Mouse (Mus musculus) v-Abl transformed pro-B cells (cell line): ENCODE data around the gene Agpat4.
"Not testable (repeated sequence)": the region's sequence is repeated elsewhere in the genome, so short reads cannot be mapped to it uniquely, and the experiment has no call there.

ENCODE experiments used
- in situ Hi-C, 2 experiments: fragments of 400-800 bp; cut with MboI; formaldehyde crosslinking; loops; one replicate each; pipeline ENCODE4 v1.15.1; 2025; ENCODE audit not compliant: unreplicated experiment in 2 of 2

Gene Agpat4

GRCm38 (mm10) chr17:12212341-12212740, 93.8 kb downstream of the Agpat4 start:
- in situ Hi-C loops = loop anchor here (5.0 kb wide), 5 partner anchors 50 to 175 kb away; no protein-coding TSS in a partner anchor

- in situ Hi-C loops = loop anchor here (5.0 kb wide), 5 partner anchors 51 to 176 kb away; no protein-coding TSS in a partner anchor
Observed at GRCm38 (mm10) chr17:12213430-12213829, 94.9 kb downstream of the Agpat4 start.

GRCm38 (mm10) chr17:12216224-12216623, 97.7 kb downstream of the Agpat4 start:
- in situ Hi-C loops = no loop called here

GRCm38 (mm10) chr17:12221926-12222325, 103.4 kb downstream of the Agpat4 start:
- in situ Hi-C loops = no loop called here

- in situ Hi-C loops = no loop called here
Observed at GRCm38 (mm10) chr17:12223682-12224081, 105.2 kb downstream of the Agpat4 start.

GRCm38 (mm10) chr17:12224145-12224544, 105.6 kb downstream of the Agpat4 start:
- in situ Hi-C loops = no loop called here

- in situ Hi-C loops = not testable (repeated sequence)
Observed at GRCm38 (mm10) chr17:12224551-12224950, 106.0 kb downstream of the Agpat4 start.

GRCm38 (mm10) chr17:12225227-12225626, 106.7 kb downstream of the Agpat4 start:
- in situ Hi-C loops = loop anchor here in 1 of 2 experiments (25.0 kb wide), 1 partner anchor 437 kb away; no protein-coding TSS in a partner anchor

- in situ Hi-C loops = loop anchor here in 1 of 2 experiments (25.0 kb wide), 1 partner anchor 436 kb away; no protein-coding TSS in a partner anchor
Observed at GRCm38 (mm10) chr17:12226551-12226950, 108.0 kb downstream of the Agpat4 start.

GRCm38 (mm10) chr17:12228001-12228400, 109.5 kb downstream of the Agpat4 start:
- in situ Hi-C loops = loop anchor here in 1 of 2 experiments (25.0 kb wide), 1 partner anchor 434 kb away; no protein-coding TSS in a partner anchor

GRCm38 (mm10) chr17:12228471-12228870, 110.0 kb downstream of the Agpat4 start:
- in situ Hi-C loops = loop anchor here in 1 of 2 experiments (25.0 kb wide), 1 partner anchor 434 kb away; no protein-coding TSS in a partner anchor

- in situ Hi-C loops = loop anchor here in 1 of 2 experiments (25.0 kb wide), 1 partner anchor 433 kb away; no protein-coding TSS in a partner anchor
Observed at GRCm38 (mm10) chr17:12229756-12230155, 111.3 kb downstream of the Agpat4 start.

GRCm38 (mm10) chr17:12230167-12230566, 111.7 kb downstream of the Agpat4 start:
- in situ Hi-C loops = loop anchor here in 1 of 2 experiments (25.0 kb wide), 1 partner anchor 432 kb away; no protein-coding TSS in a partner anchor

- in situ Hi-C loops = loop anchor here in 1 of 2 experiments (25.0 kb wide), 1 partner anchor 431 kb away; no protein-coding TSS in a partner anchor
Observed at GRCm38 (mm10) chr17:12231087-12231486, 112.6 kb downstream of the Agpat4 start.

GRCm38 (mm10) chr17:12232724-12233123, 114.2 kb downstream of the Agpat4 start:
- in situ Hi-C loops = loop anchor here in 1 of 2 experiments (25.0 kb wide), 1 partner anchor 430 kb away; no protein-coding TSS in a partner anchor

GRCm38 (mm10) chr17:12240701-12241100, 122.2 kb downstream of the Agpat4 start:
- in situ Hi-C loops = loop anchor here in 1 of 2 experiments (25.0 kb wide), 1 partner anchor 422 kb away; no protein-coding TSS in a partner anchor

- in situ Hi-C loops = loop anchor here in 1 of 2 experiments (25.0 kb wide), 1 partner anchor 412 kb away; no protein-coding TSS in a partner anchor
Observed at GRCm38 (mm10) chr17:12249783-12250504, 131.4 kb downstream of the Agpat4 start.

GRCm38 (mm10) chr17:12250581-12250980, 132.1 kb downstream of the Agpat4 start:
- in situ Hi-C loops = no loop called here

GRCm38 (mm10) chr17:12256142-12256541, 137.6 kb downstream of the Agpat4 start:
- in situ Hi-C loops = no loop called here

- in situ Hi-C loops = no loop called here
Observed at GRCm38 (mm10) chr17:12258517-12258916, 140.0 kb downstream of the Agpat4 start.

GRCm38 (mm10) chr17:12259957-12260356, 141.5 kb downstream of the Agpat4 start:
- in situ Hi-C loops = loop anchor here in 1 of 2 experiments (5.0 kb wide), 2 partner anchors 42 to 112 kb away; no protein-coding TSS in a partner anchor
